Mouse (Mus musculus): Measurements from ENCODE around the gene Rhox4a2. TPM values are rescaled to one million over a fixed set of nuclear protein-coding genes. Genes with fewer than 3 reads are reported as not detected.
"Not testable (repeated sequence)": the region's sequence is repeated elsewhere in the genome, so short reads cannot be mapped to it uniquely, and the experiment has no call there.

The Rhox4a2 gene
- not detected for total RNA-seq (2021)

GRCm38 (mm10) chrX:37390548-37390947 is at the start of gene Rhox4a2:
Rhox4a2 (plus strand) TSS chrX:37390848.
- DNase-seq (ENCODE audit: low spot score); intact Hi-C loops (cut with DNase I): not testable (repeated sequence)

GRCm38 (mm10) chrX:37379728-37380127 is 10.9 kb upstream of the Rhox4a2 start, which contains the start of gene Rhox3a2:
Rhox3a2 (plus strand) TSS chrX:37380028.
- intact Hi-C loops (cut with DNase I); DNase-seq (ENCODE audit: low spot score): not testable (repeated sequence)

GRCm38 (mm10) chrX:37411767-37412166 is 21.1 kb downstream of the Rhox4a2 start, which contains the start of gene Rhox2b:
Rhox2b (plus strand) TSS chrX:37412067.
- intact Hi-C loops (cut with DNase I); DNase-seq (ENCODE audit: low spot score): not testable (repeated sequence)

DNA sequence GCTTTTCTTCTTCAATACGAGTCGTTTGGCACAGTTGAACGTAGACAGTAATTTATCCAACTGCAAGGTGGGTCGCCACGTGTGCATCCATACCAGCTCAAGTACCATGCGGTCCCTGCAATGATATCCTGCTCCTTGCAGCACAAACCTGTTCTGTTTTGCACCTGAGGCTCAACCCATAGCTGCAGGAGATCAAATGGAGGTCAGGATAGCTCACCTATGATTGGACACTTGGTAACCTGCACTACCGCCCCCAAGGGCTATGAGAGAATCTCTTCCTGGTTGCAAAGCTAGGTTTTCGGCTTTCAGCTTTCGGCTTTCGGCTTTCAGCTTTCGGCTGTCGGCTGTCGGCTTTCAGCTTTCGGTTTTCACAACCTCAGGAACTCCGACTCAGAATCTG is 41.5 kb downstream of the Rhox4a2 start, which contains the start of gene Rhox4b:
Rhox4b (plus strand) TSS at position 301 of the 400 bp plus-strand sequence.
- DNase-seq (ENCODE audit: low spot score); intact Hi-C loops (cut with DNase I): not testable (repeated sequence)

Other genes starting within 250 kb of the Rhox4a2 start
- not detected for gene Akap14, start 222.0 kb upstream of the Rhox4a2 start, total RNA-seq (2021)
- gene Ndufa1, start 199.7 kb upstream of the Rhox4a2 start, total RNA-seq (2021), result 100 to 1,000 TPM; 902 to 919 TPM
- 1 to 10 TPM; 1.6 to 3.1 TPM for gene Rnf113a1, start 199.6 kb upstream of the Rhox4a2 start, total RNA-seq (2021)
- gene Gm9, start 179.8 kb upstream of the Rhox4a2 start, total RNA-seq (2021), result not detected
- gene Rhox1, start 168.6 kb upstream of the Rhox4a2 start, total RNA-seq (2021), result not detected
- gene Rhox2a, start 145.9 kb upstream of the Rhox4a2 start, total RNA-seq (2021), result not detected
- gene Rhox3a, start 140.9 kb upstream of the Rhox4a2 start, total RNA-seq (2021), result not detected
- not detected for gene Rhox4a, start 125.5 kb upstream of the Rhox4a2 start, total RNA-seq (2021)
- gene Rhox3a2, start 10.8 kb upstream of the Rhox4a2 start, total RNA-seq (2021), result not detected
- gene Rhox2b, start 21.2 kb downstream of the Rhox4a2 start, total RNA-seq (2021), result not detected
- not detected for gene Rhox4b, start 41.6 kb downstream of the Rhox4a2 start, total RNA-seq (2021)
- gene Rhox2c, start 62.8 kb downstream of the Rhox4a2 start, total RNA-seq (2021), result not detected
- gene Rhox3c, start 67.7 kb downstream of the Rhox4a2 start, total RNA-seq (2021), result not detected
- not detected for gene Rhox4c, start 89.5 kb downstream of the Rhox4a2 start, total RNA-seq (2021)
- gene Rhox2d, start 102.6 kb downstream of the Rhox4a2 start, total RNA-seq (2021), result not detected
- not detected for gene Rhox4d, start 123.5 kb downstream of the Rhox4a2 start, total RNA-seq (2021)
- not detected for gene Rhox2e, start 139.6 kb downstream of the Rhox4a2 start, total RNA-seq (2021)
- not detected for gene Rhox3e, start 151.2 kb downstream of the Rhox4a2 start, total RNA-seq (2021)
- gene Rhox4e, start 166.6 kb downstream of the Rhox4a2 start, total RNA-seq (2021), result not detected
- not detected for gene Rhox2f, start 180.6 kb downstream of the Rhox4a2 start, total RNA-seq (2021)
- not detected for gene Rhox3f, start 190.1 kb downstream of the Rhox4a2 start, total RNA-seq (2021)
- not detected for gene Rhox4f, start 216.9 kb downstream of the Rhox4a2 start, total RNA-seq (2021)
- gene Rhox3g, start 237.8 kb downstream of the Rhox4a2 start, total RNA-seq (2021), result not detected